Mouse (Mus musculus) MEL-GATA-1-ER (cell line): ENCODE measurements around the gene Washc2.

Source experiments
- DNase-seq: peaks from one replicate; pipeline ENCODE4 v3.0.0-alpha.2; 2012; ENCODE audit warnings: low read depth; ENCODE audit errors: extremely low read depth

Gene Washc2

GRCm38 (mm10) chr6:116260481-116260880 lies 52.6 kb downstream of the Washc2 start:
- no peak for DNase-seq

GRCm38 (mm10) chr6:116262824-116263223 lies 55.0 kb downstream of the Washc2 start:
- DNase-seq: no peak

GRCm38 (mm10) chr6:116264018-116264651 lies 56.3 kb downstream of the Washc2 start, which contains the start of gene Zfand4:
Gene Zfand4 (plus strand): TSS chr6:116264222.
- peak; percentile 59 for DNase-seq

- no peak for DNase-seq
These were observed 57.0 kb downstream of the Washc2 start for GRCm38 (mm10) chr6:116264836-116265235.

- no peak for DNase-seq
These were observed 57.8 kb downstream of the Washc2 start for GRCm38 (mm10) chr6:116265603-116266002.

GRCm38 (mm10) chr6:116266273-116267109 lies 58.7 kb downstream of the Washc2 start:
- no peak for DNase-seq

GRCm38 (mm10) chr6:116267110-116267423 lies 59.2 kb downstream of the Washc2 start:
- DNase-seq: no peak

GRCm38 (mm10) chr6:116275695-116276094 lies 67.9 kb downstream of the Washc2 start:
- DNase-seq: no peak

GRCm38 (mm10) chr6:116278679-116279317 lies 71.0 kb downstream of the Washc2 start:
- DNase-seq: no peak

- no peak for DNase-seq
These were observed 73.2 kb downstream of the Washc2 start for GRCm38 (mm10) chr6:116281014-116281413.

- DNase-seq: no peak
These were observed 74.7 kb downstream of the Washc2 start for GRCm38 (mm10) chr6:116282546-116282945.

GRCm38 (mm10) chr6:116283280-116283679 lies 75.4 kb downstream of the Washc2 start:
- no peak for DNase-seq

GRCm38 (mm10) chr6:116286321-116286720 lies 78.5 kb downstream of the Washc2 start:
- DNase-seq: no peak

- DNase-seq: peak; percentile 96
These were observed 79.2 kb downstream of the Washc2 start for GRCm38 (mm10) chr6:116286870-116287575.

- DNase-seq: no peak
These were observed 103.6 kb downstream of the Washc2 start for GRCm38 (mm10) chr6:116311411-116311810.
